Mouse (Mus musculus) lung, adult 10 weeks (tissue): ENCODE data around the gene Rtn1. TPM values are rescaled to one million over a fixed set of nuclear protein-coding genes. Genes with fewer than 3 reads are reported as not detected.

Source experiments
- polyA plus RNA-seq: library from polyadenylated mRNA; stranded (reverse); fragments of 350-450 nt; fragmentation: Illumina TruSeq; extraction: RNeasy Lipid Tissue Mini Kit (QIAGEN cat#74804); gene quantifications from one replicate; pipeline ENCODE4 v1.2.3, GENCODE M21; 2014; ENCODE audit warnings: low read depth, low replicate concordance; ENCODE audit not compliant: insufficient read depth

The Rtn1 gene
- 6.2 TPM for polyA plus RNA-seq

GRCm38 (mm10) chr12:72408954-72409353 lies at the start of gene Rtn1:
Gene Rtn1, minus strand, starts transcription at chr12:72409054.

DNA sequence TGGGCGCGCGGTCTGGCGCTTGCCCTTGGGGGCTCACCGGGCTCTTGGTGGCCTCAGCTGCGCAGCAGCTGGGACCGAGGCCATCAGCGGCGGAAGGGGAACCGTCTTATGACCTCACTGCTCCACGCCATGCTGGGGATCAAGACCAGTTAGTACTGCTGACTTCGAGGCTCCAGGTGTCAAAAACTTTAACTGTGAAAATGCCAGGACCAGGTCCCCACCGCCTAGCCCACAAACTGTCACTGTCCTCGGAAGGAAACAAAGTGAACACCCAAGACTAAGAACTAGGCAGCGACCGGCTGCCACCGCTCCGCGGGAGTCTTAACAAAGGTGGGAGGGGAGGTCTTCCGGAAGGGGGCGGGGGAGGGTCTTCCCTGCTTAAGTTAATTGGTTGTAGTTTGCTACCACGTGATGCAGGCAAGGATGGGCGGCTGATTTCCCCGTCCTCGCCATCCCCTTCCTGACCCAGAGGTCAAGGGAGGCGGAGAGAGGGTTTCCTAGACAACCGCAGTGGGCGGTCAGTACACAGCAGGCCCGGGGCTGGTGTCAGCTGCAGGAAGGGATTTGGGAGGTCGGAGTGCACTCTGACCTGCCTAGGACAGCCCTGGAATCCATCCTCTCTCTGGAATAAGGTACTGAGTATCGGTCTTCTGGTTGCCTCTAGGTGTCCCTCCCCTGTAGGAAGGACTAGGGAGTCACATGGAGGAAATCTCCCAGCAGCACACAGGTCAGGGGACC lies 33.2 kb upstream of the Rtn1 start, which contains the start of gene Lrrc9:
Lrrc9 (plus strand) TSS at position 28 of the 738 bp plus-strand sequence.

GRCm38 (mm10) chr12:72184929-72185328 lies 223.9 kb downstream of the Rtn1 start, which contains the start of gene Ccdc175:
Gene Ccdc175, minus strand, starts transcription at chr12:72185029.

Other genes starting within 250 kb of the Rtn1 start
- not detected for gene Ccdc175, start 224.0 kb downstream of the Rtn1 start, polyA plus RNA-seq
- gene Lrrc9, start 32.8 kb upstream of the Rtn1 start, polyA plus RNA-seq, result 0.14 TPM
- 4.3 TPM for gene Pcnx4, start 127.3 kb upstream of the Rtn1 start, polyA plus RNA-seq
- gene Gm4756, start 240.6 kb upstream of the Rtn1 start, polyA plus RNA-seq, result not detected